Mouse (Mus musculus) kidney, postnatal 10 days (tissue): Measurements from ENCODE around the gene Fam208a.
A peak's percentile ranks its signal among the peaks of the same experiment; 100 is the strongest.

Experiments
- DNase-seq: peaks from one replicate; pipeline ENCODE4 v3.0.0; 2021; ENCODE audit warnings: mixed read lengths

The Fam208a gene

DNA sequence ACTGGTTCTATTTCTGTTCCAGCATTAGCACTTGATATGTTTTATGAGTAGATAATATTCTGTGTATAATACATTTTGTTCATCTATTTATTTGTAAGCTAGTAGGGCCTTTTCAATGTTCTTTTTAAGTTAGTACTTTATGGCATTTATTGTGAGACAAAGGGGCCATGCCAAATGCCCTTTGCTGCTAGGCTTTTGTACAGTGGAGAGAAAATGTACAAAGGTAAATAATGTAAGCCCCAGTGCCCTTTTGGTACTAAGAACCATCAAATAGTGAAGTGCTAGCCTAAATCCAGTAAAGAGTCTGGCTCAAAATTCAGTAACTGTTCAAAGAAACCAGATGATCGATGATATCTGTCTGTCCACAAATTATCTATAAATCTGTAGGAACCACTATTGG, 6.3 kb upstream of the Fam208a start:
- no peak for DNase-seq

DNA sequence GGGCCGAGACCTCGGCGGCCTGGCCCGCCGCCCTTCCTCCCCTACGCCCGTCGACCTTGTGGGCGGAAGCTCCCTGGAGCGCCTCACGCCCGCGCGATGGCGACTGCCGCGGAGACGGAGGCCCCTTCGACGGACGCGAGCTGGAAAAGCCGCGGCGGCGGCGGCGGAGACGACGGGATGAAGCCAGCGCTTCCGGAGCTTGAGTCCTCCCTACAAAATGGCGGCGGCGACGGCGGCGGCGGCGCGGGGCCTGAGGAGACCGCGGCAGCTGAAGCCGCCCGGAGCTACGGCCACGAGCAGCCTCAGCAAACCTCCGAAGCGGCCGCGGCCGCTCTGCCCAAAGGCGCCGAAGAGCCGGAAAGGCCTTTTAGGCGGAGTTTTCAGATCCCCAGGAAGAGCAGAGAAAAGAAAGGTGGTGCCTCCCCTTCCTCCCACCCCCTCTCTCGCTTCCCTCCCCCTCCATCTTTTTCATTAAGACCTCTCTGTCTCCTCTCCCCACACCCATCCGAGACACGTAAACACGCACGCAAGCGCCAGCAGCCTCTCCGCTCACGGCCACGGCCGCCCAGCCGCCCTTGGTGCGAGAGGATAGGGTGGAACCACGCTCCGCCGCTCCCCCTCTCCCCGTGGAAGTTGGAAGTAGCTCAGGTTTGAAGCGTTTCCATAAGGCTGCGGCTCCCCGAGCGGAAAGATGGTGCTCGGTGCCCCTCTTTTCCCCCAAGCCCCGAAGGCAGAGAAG, 508 bp downstream of the Fam208a start:
- DNase-seq: peak; percentile 89

DNA sequence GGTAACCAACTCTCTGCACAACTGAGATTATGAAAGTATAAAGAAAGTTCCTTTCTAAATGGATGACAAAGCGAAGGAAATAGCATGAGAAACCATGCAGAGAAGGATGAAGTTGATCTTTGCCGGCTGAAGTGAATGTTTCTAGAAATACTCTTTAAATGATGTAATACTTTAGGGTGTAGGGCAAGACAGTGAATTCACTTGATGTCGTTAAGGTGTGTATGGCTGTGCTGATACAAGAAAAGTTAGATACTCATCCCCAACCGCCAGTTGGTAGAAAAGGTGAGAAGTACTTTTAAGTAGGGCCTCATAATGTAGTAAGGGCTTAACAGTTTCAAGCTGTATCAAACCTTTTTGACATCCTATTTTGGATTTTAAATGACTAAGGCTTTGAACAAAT, 1.6 kb downstream of the Fam208a start:
- DNase-seq: no peak

DNA sequence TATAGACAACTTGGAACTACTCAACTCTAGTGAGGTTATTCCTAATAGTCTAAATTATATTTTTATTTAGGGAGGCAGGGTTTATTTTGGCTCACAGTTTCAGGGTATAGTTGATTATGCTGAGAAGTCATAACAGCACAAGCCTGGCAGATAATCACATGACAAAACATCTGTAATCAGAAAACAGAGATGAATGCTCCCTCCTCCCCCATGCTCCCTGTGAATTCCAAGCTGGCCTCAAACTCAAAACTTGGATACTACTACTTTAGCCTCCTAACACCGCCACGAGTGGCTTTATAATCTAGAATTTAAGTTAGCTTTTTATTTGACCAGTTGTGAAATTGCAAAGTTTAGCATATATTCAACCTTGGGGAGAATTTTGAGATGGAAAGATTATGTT, 3.4 kb downstream of the Fam208a start:
- no peak for DNase-seq

DNA sequence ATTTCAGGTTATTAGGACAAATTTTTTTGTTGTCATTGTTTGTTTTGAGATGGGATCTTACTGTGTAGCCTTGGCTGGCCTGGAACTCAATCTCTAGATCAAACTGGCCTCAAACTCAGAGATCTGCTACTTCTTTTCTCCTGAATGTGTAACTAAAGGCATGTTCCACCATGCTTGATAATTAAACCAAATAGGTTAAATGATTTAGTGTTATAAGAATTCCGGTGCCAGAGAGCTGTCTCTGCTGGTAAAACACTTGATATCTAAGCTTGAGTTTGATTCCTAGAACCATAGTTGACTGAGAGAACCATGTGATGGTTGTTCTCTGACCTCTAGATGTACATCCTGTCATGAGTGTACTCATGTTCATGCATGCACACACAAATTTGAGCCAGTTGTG, 7.5 kb downstream of the Fam208a start:
- DNase-seq: no peak

DNA sequence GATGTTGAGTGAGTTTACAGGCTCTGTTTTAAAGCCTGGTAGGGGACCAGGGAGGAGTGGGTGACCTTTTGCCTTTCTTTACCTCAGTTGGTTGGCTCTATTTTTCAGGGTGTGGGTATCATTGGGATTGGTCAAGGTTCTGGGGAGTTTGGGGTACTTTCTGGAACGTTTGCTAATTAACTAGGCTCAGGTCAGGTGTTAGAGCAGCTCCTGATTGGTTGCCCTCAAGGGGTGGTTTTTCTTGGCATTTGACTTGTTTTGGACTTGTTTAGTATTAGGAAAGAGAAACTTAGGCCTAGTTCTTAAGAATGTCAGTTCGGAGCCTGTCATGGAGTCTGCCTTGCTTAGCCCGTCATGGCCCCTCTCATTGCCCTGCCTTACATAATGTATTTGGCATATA, 8.2 kb downstream of the Fam208a start:
- DNase-seq: no peak

DNA sequence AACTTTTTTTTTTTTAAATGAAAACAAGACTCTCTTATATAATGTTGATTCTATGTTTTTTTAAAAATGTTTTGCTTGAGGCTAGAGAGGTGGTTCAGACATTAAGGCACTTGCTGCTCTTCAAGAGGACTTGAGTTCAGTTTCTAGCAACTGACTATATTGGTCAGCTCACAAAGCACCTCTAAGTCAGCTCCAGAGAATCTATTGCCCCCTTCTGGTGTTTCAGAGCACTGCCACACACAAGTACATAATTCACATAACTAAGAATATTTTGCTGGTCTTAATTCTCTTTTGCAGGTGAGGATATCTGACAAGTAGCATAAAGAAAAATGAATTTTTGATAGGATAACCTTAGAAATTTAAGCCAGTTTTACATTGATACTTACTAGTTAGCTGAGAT, 12.3 kb downstream of the Fam208a start:
- DNase-seq: no peak

DNA sequence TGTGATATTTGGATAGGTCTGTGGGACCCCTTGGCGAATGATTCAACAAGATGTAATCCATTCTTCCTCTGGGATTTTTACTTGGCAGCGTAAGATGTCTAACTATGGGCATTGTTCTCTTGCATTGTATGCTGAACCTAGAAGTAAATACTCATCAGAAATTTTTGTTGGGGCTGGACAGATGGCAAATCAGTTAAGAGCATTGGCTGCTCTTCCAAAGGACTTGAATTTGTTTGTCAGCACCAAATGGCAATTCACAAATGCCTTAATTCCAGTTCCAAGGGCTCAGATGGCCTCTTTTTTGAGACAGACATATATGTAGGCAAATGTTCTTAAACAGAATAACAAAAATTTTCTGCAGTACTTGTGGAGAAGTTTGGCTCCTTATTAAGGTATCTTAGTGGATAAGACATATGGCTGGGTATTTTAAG, 16.2 kb downstream of the Fam208a start:
- DNase-seq: no peak

DNA sequence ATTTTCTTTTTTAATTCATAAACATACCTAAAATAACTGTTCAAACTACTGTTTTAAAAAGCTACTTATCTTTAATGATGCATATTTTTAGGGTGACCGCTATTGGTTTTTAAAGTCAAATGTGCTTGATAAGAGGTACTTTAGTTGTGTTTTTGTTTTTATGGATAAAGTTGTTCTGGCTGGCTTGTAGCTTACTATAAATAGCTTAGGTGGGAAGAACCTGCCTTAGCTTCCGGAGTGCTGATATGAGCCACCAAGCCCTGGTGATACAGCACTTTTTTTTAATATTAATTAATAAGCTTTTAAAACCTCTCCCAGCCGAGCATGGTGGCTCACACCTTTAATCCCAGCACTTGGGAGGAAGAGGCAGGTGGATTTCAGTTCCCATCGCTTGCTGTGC, 18.3 kb downstream of the Fam208a start:
- DNase-seq: no peak

DNA sequence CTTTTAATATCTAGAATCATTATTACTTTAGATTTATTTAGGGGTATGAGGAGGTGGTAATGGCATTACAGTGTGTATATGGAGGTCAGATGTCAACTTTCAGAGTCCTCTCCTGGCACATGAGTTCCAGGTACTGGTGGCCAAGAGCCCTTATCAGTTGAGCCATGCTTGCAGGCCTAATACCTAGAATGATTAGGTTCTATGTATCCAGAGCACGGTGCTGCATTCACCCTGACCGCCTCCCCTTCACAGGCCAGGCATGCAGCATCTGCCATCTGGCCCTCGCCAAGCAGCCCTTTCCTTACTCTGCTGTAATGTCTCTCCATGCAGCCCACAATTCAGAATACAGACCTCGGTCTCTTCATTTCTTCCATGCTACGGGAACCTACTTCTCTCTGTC, 62.8 kb downstream of the Fam208a start:
- DNase-seq: no peak

DNA sequence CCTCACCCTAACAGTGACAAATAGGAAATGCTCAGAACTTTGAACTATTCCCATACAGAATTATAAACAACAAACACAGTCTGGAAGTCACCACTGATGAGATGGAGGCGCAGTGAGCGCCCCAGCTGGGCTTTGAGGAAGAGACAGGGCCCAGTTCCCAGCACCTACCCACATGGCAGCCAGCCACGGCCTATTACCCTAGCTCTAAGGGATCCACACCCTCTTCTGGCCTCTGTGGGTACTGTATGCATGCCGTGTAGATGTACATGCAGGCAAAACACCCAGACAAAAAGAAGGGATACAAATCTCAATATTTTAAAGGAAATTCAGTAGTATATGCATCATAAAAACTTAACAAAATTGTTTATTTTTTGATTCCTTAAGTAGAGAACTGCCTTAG, 64.9 kb downstream of the Fam208a start:
- DNase-seq: no peak

DNA sequence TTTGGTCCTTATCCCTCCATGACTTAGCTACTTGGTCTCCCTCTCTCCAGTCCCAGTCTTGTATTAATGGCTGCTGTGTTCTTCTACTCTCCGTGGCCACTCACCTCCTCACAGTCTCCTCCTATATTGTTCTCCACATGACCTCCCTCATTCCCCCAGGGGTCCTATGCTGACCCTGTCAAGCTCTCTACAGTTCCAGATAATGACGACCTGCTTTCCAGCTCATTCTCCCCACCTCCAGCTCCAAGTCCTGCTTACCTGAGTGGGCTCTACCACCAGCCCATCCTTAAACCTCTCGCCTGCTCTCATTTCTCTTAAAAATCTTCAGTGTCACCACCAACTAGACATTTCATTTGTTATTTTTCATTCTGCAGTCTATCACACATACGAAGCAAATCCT, 72.5 kb downstream of the Fam208a start:
- no peak for DNase-seq

DNA sequence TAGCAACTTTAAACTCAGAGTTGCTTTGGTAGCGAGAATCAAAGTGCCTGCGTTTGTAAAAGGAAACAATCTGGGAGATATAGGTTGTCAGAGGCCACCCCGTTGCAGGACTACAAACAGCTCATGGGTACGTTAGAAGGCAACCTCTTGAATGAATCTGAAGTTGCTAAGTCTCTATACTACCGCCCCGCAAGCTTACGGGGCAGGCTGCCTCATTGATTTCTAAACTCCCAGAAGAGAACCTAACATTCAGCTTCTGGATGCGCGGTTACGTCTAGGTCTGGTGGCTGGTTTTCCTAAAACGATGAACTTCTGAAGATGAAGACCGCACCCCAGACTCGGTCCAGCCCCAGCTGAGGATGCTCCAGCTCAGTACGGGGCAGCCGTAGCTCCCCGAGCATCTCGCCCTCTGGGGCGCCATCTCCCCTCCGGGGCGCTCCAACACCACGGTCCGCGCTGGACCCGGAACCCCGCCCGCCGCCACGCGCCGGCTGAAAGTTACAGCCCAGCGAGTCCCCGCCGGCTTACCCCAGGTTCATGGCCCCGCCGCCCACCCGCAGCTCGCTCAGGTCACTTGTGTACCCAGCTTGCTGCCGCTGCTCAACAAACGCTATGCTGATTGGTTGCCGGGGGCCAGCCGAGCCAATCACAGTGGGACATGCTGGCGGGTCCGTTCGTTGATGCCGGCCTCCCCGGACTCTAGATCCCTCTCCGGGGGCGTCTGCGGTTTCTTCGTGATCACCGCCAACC, 79.4 kb downstream of the Fam208a start, which contains the start of gene Ccdc66:
Gene Ccdc66, minus strand, starts transcription at position 567 of the 750 bp plus-strand sequence.
- DNase-seq: peak; percentile 98

DNA sequence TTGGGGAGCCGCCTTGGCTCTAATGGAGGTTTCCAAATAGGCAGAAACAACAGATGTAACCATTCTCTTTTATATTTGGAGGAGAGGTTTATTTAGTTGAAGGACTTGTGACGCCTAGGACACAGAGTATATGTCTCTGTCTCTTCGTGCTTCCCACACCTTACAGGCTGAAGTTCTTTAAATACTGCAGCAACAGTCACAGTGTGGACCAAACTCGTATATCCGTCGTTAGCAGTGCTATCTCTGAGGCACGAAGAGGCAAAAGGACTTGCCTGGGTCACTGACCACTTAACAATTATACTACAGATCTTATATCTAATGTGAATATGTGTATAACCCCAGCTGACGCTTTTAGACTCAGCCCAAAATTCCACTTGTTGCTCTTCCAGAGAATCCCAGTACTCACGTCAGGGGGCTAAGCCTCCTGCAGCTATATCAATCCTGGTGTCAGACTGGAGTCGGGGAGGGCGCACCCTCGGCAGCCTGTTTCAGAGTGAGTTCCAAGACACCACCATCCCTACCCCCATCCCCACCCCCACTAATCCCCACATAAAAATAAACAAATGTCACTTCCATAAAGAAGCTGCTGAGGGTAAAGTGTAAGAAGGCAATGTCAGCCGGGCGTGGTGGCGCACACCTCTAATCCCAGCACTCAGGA, 80.1 kb downstream of the Fam208a start:
- DNase-seq: no peak

DNA sequence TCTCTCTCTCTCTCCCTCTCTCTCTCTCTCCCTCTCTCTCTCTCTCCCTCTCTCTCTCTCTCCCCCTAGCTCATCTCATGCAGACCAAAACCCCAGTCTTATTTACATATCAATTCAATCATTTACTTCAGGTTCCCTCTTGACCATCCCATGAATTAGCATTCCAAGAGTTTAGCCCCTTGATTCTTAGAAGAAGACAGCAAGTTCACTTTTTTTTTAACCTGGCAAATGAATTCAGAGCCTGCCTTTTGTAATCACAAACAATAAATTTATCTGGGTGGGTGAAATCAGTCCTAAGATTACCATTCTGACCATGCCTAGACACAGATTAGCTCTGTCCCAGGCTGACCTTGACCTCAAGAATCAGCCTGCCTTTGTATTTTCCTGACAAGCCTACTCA, 95.9 kb downstream of the Fam208a start:
- no peak for DNase-seq
